Mouse (Mus musculus) B cell, adult (primary cell): ENCODE data around the gene Saxo2. TPM values are rescaled to one million over a fixed set of nuclear protein-coding genes. Genes with fewer than 3 reads are reported as not detected.

Experiments used
- total RNA-seq: library from RNA; stranded (reverse); gene quantifications from 4 replicates; pipeline ENCODE4 v1.2.4, GENCODE M21; 2023; ENCODE audit not compliant: inconsistent age

Gene Saxo2
- 0.33 to 0.90 TPM in 2 of 4 replicates, not detected in the others for total RNA-seq

GRCm38 (mm10) chr7:82648353-82649080, at the start of gene Saxo2, which contains the start of gene Efl1:
TSS of gene Saxo2 (minus strand) at chr7:82648528.
TSS of gene Efl1 (plus strand) at chr7:82648614.

Other genes starting within 250 kb of the Saxo2 start
- gene Efl1, start 86 bp upstream of the Saxo2 start, total RNA-seq, result 23.1 to 32.2 TPM (median 27.1 TPM) in 4 replicates
- gene Mex3b, start 218.8 kb upstream of the Saxo2 start, total RNA-seq, result 2.4 to 3.0 TPM (median 2.5 TPM) in 4 replicates